Mouse (Mus musculus) myocyte (in vitro differentiated cells): ENCODE results near the gene Loxl4.

ENCODE experiments used
- CEBPB ChIP-seq: IDR thresholded peaks from 2 replicates; pipeline ENCODE4 v1.6.1; 2011; ENCODE audit warnings: mild to moderate bottlenecking, moderate library complexity; ENCODE audit not compliant: poor library complexity, insufficient read depth, severe bottlenecking
- E2F4 ChIP-seq: IDR thresholded peaks from one replicate; pipeline ENCODE4 v1.6.1; 2011; ENCODE audit warnings: mild to moderate bottlenecking, control low read depth, moderate library complexity; ENCODE audit not compliant: insufficient read depth
- MAX ChIP-seq: IDR thresholded peaks from one replicate; pipeline ENCODE4 v1.6.1; 2011; ENCODE audit warnings: low read depth, mild to moderate bottlenecking, control low read depth
- MYOD1 ChIP-seq, 3 experiments: IDR thresholded peaks; one replicate each; pipeline ENCODE4 v1.6.1; 2011; ENCODE audit warnings: control low read depth in 2 of 3, low read depth in 2 of 3, mild to moderate bottlenecking in 2 of 3, moderate library complexity in 1 of 3; ENCODE audit not compliant: insufficient read length in 2 of 3, control insufficient read depth in 1 of 3
- MYOG ChIP-seq, 3 experiments: IDR thresholded peaks; one replicate each; pipeline ENCODE4 v1.6.1; 2011; ENCODE audit warnings: control low read depth in 2 of 3, low read depth in 2 of 3, mild to moderate bottlenecking in 2 of 3; ENCODE audit not compliant: insufficient read length in 2 of 3, control insufficient read depth in 1 of 3, insufficient read depth in 1 of 3
- POLR2A ChIP-seq: IDR thresholded peaks from one replicate; pipeline ENCODE4 v1.6.1; 2011; ENCODE audit warnings: low read depth, mild to moderate bottlenecking, control low read depth, moderate library complexity; ENCODE audit not compliant: insufficient read length
- POLR2AphosphoS2 ChIP-seq: IDR thresholded peaks from one replicate; pipeline ENCODE4 v1.6.1; 2011; ENCODE audit warnings: low read depth, control low read depth; ENCODE audit not compliant: insufficient read length
- REST ChIP-seq: IDR thresholded peaks from one replicate; pipeline ENCODE4 v1.6.1; 2011; ENCODE audit warnings: mild to moderate bottlenecking, control low read depth, moderate library complexity; ENCODE audit not compliant: insufficient read depth, insufficient read length
- SRF ChIP-seq: IDR thresholded peaks from one replicate; pipeline ENCODE4 v1.6.1; 2011; ENCODE audit warnings: low read depth; ENCODE audit not compliant: control insufficient read depth, insufficient read length
- TCF12 ChIP-seq: IDR thresholded peaks from one replicate; pipeline ENCODE4 v1.6.1; 2011; ENCODE audit warnings: mild to moderate bottlenecking, control low read depth; ENCODE audit not compliant: poor library complexity, insufficient read depth, severe bottlenecking
- TCF3 ChIP-seq: IDR thresholded peaks from one replicate; pipeline ENCODE4 v1.6.1; 2011; ENCODE audit warnings: low read depth, control low read depth; ENCODE audit not compliant: insufficient read length
- USF1 ChIP-seq: IDR thresholded peaks from one replicate; pipeline ENCODE4 v1.6.1; 2011; ENCODE audit warnings: low read depth, mild to moderate bottlenecking, control low read depth, moderate library complexity

DNA sequence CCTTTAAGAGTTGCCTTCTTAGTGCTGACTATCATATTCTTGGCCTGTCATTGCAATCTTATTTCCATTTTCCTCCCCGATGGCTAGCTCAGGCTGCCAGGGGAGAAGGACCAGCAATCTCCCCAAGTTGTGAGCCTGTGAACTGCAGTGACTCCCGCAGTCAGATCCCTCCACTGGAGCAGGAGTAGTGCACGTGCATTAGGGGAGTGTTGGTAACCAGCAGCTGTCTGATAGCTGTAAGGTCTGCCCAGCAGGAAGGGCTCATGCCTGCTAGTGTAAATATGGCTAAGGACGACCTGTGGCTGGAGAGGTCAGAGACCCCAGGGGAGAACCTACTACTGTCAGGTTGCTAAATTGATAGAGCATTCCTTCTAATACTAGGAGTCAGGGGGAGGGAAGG lies 31.9 kb downstream of the Loxl4 start:
- TF ChIP-seq CEBPB (no peak), MYOG (IDR thresholded peaks at IDR 0.05; ENCODE audit: control insufficient read depth in 1 of 3, insufficient read depth in 1 of 3, insufficient read length in 2 of 3, low read depth in 2 of 3) (no peak), POLR2A (no peak), E2F4 (no peak), MAX (no peak), TCF12 (no peak), TCF3 (no peak), SRF (no peak), POLR2AphosphoS2 (no peak), USF1 (no peak), MYOD1 (IDR thresholded peaks at IDR 0.05; ENCODE audit: control insufficient read depth in 1 of 3, insufficient read length in 2 of 3, low read depth in 2 of 3) (no peak), REST (no peak)
